Mouse (Mus musculus): ENCODE results near the gene Trib2. TPM values are rescaled to one million over a fixed set of nuclear protein-coding genes. Genes with fewer than 3 reads are reported as not detected.
A peak's percentile ranks its signal among the peaks of the same experiment; 100 is the strongest.

Gene Trib2
- polyA plus RNA-seq, 1 experiment from 2014 or later: 150 TPM

DNA sequence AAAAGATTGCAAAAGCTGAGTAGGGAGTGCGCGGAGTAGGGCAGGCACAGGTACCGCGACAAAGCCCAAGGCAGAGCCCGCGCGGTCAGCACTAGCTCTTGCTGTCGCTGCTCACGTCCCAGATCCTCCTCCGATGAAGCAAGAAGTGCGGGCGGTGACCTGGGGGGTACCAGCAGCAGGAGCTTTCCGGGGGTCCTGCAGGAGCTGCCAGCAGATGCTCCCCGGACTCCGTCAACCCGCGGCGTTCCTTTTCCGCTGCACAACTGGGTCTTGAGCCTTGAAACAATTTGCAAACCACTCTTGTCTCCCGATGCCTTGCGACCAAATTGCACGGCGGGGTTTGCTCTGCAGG lies 492 bp downstream of the Trib2 start:
- Histone ChIP-seq H3K27ac (peak overlapping the region; percentile 98), H3K9me3 (ENCODE audit: control insufficient read depth, low read length) (no peaks in the 10 kb centered on the region), H3K36me3 (replicated peaks; ENCODE audit: control insufficient read depth, insufficient read depth) (no peaks in the 10 kb centered on the region), H3K4me2 (replicated peaks) (peak overlapping the region; percentile 90), H3K9ac (peak overlapping the region; percentile 100), H3K27me3 (ENCODE audit: control insufficient read depth, insufficient read depth, low read length) (no peaks in the 10 kb centered on the region), H3K4me3 (replicated peaks; ENCODE audit: low read length) (peak overlapping the region; percentile 98), H3K4me1 (replicated peaks; ENCODE audit: control insufficient read depth, insufficient read depth, low read length) (peaks cover 11% of the 10 kb centered on the region)
- ATAC-seq (ENCODE audit: low FRiP score) (peak; percentile 22), DNase-seq (ENCODE audit: low spot score) (no peak)
- WGBS: under 1% methylated on average over 23 of the region's 23 CpGs

DNA sequence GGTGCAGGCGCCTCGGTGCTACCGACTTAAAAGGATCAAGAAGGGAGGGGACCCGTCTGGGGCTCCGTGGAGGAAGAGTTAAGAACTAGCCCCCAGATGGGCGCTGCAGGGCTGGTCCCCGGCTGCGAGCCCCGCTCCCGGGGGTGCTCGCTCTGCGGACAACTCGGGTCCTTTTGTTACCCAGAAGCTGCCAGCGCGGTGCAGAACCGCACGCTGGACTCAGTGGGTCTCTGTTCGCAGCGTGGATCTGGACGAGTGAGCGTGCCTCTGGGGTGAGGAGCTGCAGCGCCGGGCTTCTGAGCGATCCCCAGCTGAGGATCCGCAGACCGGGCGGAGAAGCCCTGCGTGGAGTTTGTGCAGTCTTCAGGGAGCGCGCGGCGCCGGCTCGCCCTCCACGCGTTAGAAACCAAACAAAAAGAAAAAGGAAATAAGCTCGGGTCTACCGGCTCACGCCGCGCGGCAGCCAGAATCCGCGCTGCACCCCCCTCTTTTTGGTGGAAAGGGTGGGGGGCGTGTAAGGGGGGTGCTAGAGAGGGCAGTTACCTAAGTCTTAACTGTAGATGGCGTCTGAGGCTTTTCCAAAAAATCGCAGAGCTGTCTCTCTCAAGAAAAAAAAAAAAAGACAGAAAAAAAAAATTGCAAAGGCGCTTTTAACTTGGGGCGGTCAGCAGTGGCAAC lies 1.0 kb downstream of the Trib2 start:
- under 1% methylated on average over 49 of the region's 49 CpGs for WGBS
- peak; percentile 79 for DNase-seq (ENCODE audit: low spot score)
- no peaks in the 10 kb centered on the region for H3K27me3 ChIP-seq (ENCODE audit: control insufficient read depth, insufficient read depth, low read length)
- peak overlapping the region; percentile 90 for H3K4me2 ChIP-seq (replicated peaks)
- H3K9me3 ChIP-seq (ENCODE audit: control insufficient read depth, low read length): no peaks in the 10 kb centered on the region
- H3K4me3 ChIP-seq (replicated peaks; ENCODE audit: low read length): peak overlapping the region; percentile 98
- peak; percentile 61 for ATAC-seq (ENCODE audit: low FRiP score)
- H3K4me1 ChIP-seq (replicated peaks; ENCODE audit: control insufficient read depth, insufficient read depth, low read length): peaks cover 16% of the 10 kb centered on the region
- peak overlapping the region; percentile 100 for H3K9ac ChIP-seq
- peak overlapping the region; percentile 98 for H3K27ac ChIP-seq
- H3K36me3 ChIP-seq (replicated peaks; ENCODE audit: control insufficient read depth, insufficient read depth): no peaks in the 10 kb centered on the region

DNA sequence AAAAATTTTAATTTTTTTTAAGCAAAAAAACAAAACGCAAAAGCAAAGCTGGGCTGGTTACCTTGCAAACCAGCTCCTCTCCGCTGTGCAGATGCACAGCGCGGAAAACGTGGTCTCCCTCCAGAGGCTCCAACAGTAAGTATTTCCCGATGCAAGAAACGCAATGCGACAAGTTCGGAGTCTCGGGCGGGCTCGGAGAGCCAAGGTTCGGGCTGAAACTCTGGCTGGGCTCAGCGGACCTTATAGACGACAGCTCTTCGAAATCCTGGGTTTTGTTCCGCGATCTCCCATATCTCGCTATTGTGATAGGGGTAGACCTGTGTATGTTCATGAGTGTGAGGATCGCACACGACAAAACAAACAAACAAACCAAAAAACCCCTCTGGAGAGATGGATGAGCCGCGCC lies 1.5 kb downstream of the Trib2 start:
- DNase-seq (ENCODE audit: low spot score): peak; percentile 72
- Histone ChIP-seq H3K36me3 (replicated peaks; ENCODE audit: control insufficient read depth, insufficient read depth) (no peaks in the 10 kb centered on the region), H3K27me3 (ENCODE audit: control insufficient read depth, insufficient read depth, low read length) (no peaks in the 10 kb centered on the region), H3K9ac (peak overlapping the region; percentile 100), H3K27ac (peak overlapping the region; percentile 98), H3K4me1 (replicated peaks; ENCODE audit: control insufficient read depth, insufficient read depth, low read length) (peaks cover 21% of the 10 kb centered on the region), H3K4me3 (replicated peaks; ENCODE audit: low read length) (peak overlapping the region; percentile 98), H3K9me3 (ENCODE audit: control insufficient read depth, low read length) (no peaks in the 10 kb centered on the region), H3K4me2 (replicated peaks) (peak overlapping the region; percentile 90)
- WGBS: under 1% methylated on average over 23 of the region's 23 CpGs
- peak; percentile 0; the same call in 1 of the 2 replicates for ATAC-seq (ENCODE audit: low FRiP score)

DNA sequence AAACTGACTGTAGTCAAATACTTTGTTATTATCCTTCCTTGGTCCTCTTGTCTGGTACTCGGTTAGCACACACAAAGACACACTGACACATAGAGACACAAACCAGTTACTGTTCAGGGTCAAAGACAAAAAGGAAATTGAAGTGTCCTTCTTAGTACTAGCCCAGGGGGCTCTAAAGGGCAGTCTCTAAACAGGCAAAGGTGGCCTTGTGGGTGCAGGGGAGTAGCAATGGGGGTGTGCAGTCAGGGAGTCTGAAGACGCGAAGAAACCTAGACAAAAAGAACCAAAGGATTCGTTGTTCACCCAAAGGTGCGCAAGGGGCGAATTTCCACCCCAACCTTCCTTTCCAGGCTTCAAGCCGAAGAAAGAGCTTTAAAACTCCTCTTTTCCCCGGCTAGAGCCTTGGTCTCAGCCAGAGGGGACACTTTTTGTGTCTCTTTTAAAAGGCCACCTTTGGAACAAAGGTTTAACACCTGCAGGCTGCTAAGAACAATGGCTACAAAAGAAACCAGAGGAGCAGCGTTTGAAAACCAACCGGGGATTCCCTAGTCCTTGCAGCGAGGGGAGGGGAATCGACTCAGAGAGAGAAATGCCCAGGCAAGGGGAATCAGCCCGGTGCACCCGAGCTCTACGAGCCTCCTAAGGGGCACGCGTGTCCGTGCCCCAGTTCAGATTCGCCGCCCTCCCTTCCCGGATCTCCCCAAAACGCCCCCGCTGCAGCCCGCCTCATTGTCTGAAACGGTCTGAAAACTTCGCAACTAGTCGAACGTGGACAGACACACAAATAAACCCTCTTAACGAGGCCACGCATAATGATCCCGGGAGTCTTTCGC lies 2.3 kb downstream of the Trib2 start:
- peak overlapping the region; percentile 98 for H3K4me3 ChIP-seq (replicated peaks; ENCODE audit: low read length)
- peaks cover under 1% of the 10 kb centered on the region for H3K36me3 ChIP-seq (replicated peaks; ENCODE audit: control insufficient read depth, insufficient read depth)
- ATAC-seq (ENCODE audit: low FRiP score): no peak
- H3K4me2 ChIP-seq (replicated peaks): peak overlapping the region; percentile 90
- WGBS: under 1% methylated on average over 32 of the region's 32 CpGs
- peak overlapping the region; percentile 98 for H3K27ac ChIP-seq
- H3K9me3 ChIP-seq (ENCODE audit: control insufficient read depth, low read length): no peaks in the 10 kb centered on the region
- peaks cover 28% of the 10 kb centered on the region for H3K4me1 ChIP-seq (replicated peaks; ENCODE audit: control insufficient read depth, insufficient read depth, low read length)
- peak overlapping the region; percentile 100 for H3K9ac ChIP-seq
- peak; percentile 63 for DNase-seq (ENCODE audit: low spot score)
- H3K27me3 ChIP-seq (ENCODE audit: control insufficient read depth, insufficient read depth, low read length): no peaks in the 10 kb centered on the region

DNA sequence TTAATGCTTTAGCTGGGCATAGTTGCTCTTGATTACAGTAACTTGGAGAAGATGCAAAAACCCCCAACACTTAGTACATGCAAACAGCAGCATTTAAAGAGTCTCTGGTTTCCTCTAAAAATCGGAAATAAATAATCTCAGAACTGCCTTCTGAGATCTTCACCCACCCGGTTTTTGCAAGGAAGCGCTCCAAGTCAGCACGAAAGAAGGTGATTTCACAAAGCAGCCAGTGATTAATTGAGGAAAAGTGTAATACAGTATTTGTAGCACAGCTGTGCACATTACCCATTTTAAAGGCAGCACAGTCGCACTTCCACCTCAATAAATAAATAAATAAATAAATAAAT lies 2.9 kb downstream of the Trib2 start:
- Histone ChIP-seq H3K27ac (peak overlapping the region; percentile 98), H3K36me3 (replicated peaks; ENCODE audit: control insufficient read depth, insufficient read depth) (peaks cover 7% of the 10 kb centered on the region), H3K4me1 (replicated peaks; ENCODE audit: control insufficient read depth, insufficient read depth, low read length) (peaks cover 32% of the 10 kb centered on the region), H3K4me2 (replicated peaks) (peak overlapping the region; percentile 90), H3K4me3 (replicated peaks; ENCODE audit: low read length) (peak overlapping the region; percentile 98), H3K27me3 (ENCODE audit: control insufficient read depth, insufficient read depth, low read length) (no peaks in the 10 kb centered on the region), H3K9ac (peak overlapping the region; percentile 100), H3K9me3 (ENCODE audit: control insufficient read depth, low read length) (no peaks in the 10 kb centered on the region)
- DNase-seq (ENCODE audit: low spot score) (no peak), ATAC-seq (ENCODE audit: low FRiP score) (no peak)
- WGBS: 5% methylated on average over 5 of the region's 5 CpGs

DNA sequence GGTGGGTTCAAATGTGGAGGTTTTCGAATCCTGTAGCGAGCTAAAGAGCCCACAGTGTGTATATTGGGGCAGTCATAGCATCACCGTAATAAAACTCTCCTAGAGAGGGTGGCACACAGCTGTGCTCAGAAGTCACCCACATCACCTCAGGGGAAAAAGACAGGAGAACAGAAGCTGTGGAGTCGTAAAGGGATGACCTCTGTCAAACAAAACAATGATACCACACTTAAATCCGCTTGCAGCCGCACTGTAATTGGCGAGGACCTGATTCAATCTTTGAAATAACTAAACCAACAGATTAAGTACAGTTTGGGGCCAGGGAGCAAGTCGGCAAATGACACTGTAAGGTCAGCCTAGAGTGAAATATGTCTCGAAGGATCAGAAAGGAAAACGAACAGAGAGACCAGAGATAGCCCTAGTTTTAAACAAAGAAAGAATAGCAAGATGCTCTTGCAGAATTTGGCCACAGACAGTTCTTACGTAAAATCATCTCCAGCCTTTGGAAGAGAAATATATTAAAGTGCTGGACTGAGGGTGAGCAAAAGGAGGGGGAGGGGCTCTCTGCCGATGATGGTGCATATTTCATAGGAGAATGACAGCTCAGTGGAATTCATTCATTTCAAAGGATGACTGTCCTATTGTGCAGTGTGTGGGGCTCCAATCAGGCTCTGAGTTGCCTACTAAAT lies 3.4 kb downstream of the Trib2 start:
- WGBS: 6% methylated on average over 12 of the region's 12 CpGs
- ATAC-seq (ENCODE audit: low FRiP score) (no peak), DNase-seq (ENCODE audit: low spot score) (peak; percentile 73)
- H3K4me3 ChIP-seq (replicated peaks; ENCODE audit: low read length): peak overlapping the region; percentile 98
- peak overlapping the region; percentile 100 for H3K9ac ChIP-seq
- H3K4me1 ChIP-seq (replicated peaks; ENCODE audit: control insufficient read depth, insufficient read depth, low read length): peaks cover 35% of the 10 kb centered on the region
- H3K27me3 ChIP-seq (ENCODE audit: control insufficient read depth, insufficient read depth, low read length): no peaks in the 10 kb centered on the region
- no peaks in the 10 kb centered on the region for H3K9me3 ChIP-seq (ENCODE audit: control insufficient read depth, low read length)
- H3K36me3 ChIP-seq (replicated peaks; ENCODE audit: control insufficient read depth, insufficient read depth): peaks cover 12% of the 10 kb centered on the region
- peak overlapping the region; percentile 98 for H3K27ac ChIP-seq
- H3K4me2 ChIP-seq (replicated peaks): peak overlapping the region; percentile 90

- Histone ChIP-seq H3K4me3 (replicated peaks; ENCODE audit: low read length) (peak overlapping the region; percentile 98), H3K4me1 (replicated peaks; ENCODE audit: control insufficient read depth, insufficient read depth, low read length) (peaks cover 41% of the 10 kb centered on the region), H3K36me3 (replicated peaks; ENCODE audit: control insufficient read depth, insufficient read depth) (peaks cover 22% of the 10 kb centered on the region), H3K27ac (peak overlapping the region; percentile 98), H3K9me3 (ENCODE audit: control insufficient read depth, low read length) (no peaks in the 10 kb centered on the region), H3K9ac (peak overlapping the region; percentile 100), H3K27me3 (ENCODE audit: control insufficient read depth, insufficient read depth, low read length) (no peaks in the 10 kb centered on the region), H3K4me2 (replicated peaks) (peak overlapping the region; percentile 90)
- WGBS: 23% methylated on average over 6 of the region's 6 CpGs
- no peak for DNase-seq (ENCODE audit: low spot score)
- ATAC-seq (ENCODE audit: low FRiP score): no peak
Measured at GRCm38 (mm10) chr12:15812139-15812962, 4.4 kb downstream of the Trib2 start.

DNA sequence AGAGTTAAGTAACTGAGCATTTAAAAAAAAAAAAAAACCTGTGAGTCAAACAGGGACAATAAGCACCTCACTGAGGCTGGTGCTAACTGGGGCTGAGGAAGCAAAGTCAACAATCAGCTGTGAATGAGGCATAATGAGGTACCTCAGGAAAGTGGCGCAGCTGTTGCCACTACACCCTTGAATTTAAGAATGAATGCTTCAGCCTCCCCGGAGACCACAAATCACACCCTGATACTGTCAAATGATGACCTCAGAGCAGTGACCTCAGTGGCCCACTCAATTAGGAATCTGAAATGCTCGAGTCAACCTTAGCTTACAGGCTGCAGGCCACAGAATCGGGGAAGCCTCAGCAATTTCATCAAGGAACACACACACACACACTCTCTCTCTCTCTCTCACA lies 5.0 kb downstream of the Trib2 start:
- ATAC-seq (ENCODE audit: low FRiP score) (no peak), DNase-seq (ENCODE audit: low spot score) (peak; percentile 32)
- Histone ChIP-seq H3K27ac (peak overlapping the region; percentile 98), H3K4me3 (replicated peaks; ENCODE audit: low read length) (peak overlapping the region; percentile 98), H3K4me2 (replicated peaks) (peak overlapping the region; percentile 90), H3K27me3 (ENCODE audit: control insufficient read depth, insufficient read depth, low read length) (no peaks in the 10 kb centered on the region), H3K36me3 (replicated peaks; ENCODE audit: control insufficient read depth, insufficient read depth) (peaks cover 28% of the 10 kb centered on the region), H3K9ac (peak overlapping the region; percentile 100), H3K9me3 (ENCODE audit: control insufficient read depth, low read length) (no peaks in the 10 kb centered on the region), H3K4me1 (replicated peaks; ENCODE audit: control insufficient read depth, insufficient read depth, low read length) (peaks cover 45% of the 10 kb centered on the region)
- 10% methylated on average over 4 of the region's 4 CpGs for WGBS

Data from hindbrain, embryonic 14.5 days (tissue).